Mouse (Mus musculus): ENCODE results near the gene 1700001C19Rik. TPM values are rescaled to one million over a fixed set of nuclear protein-coding genes. Genes with fewer than 3 reads are reported as not detected.

The 1700001C19Rik gene
- polyA plus RNA-seq, 1 experiment from 2014 or later = 0.31 TPM

- WGBS = 81% methylated on average over 11 of the region's 11 CpGs
- H3K36me3 ChIP-seq = peaks cover 59% of the 10 kb centered on the region
- H3K4me3 ChIP-seq = no peak overlapping the region
- H3K4me1 ChIP-seq = peaks cover 8% of the 10 kb centered on the region
- H3K9me3 ChIP-seq (replicated peaks) = no peaks in the 10 kb centered on the region
- no peak overlapping the region for H3K27ac ChIP-seq
- DNase-seq (ENCODE audit: low spot score) = no peak
- H3K27me3 ChIP-seq (ENCODE audit: low read depth, poor library complexity, severe bottlenecking) = no peaks in the 10 kb centered on the region
Measured at GRCm38 (mm10) chr17:47381917-47382316, 55.3 kb downstream of the 1700001C19Rik start.

- H3K27ac ChIP-seq = no peak overlapping the region
- H3K9me3 ChIP-seq (replicated peaks) = no peaks in the 10 kb centered on the region
- H3K27me3 ChIP-seq (ENCODE audit: low read depth, poor library complexity, severe bottlenecking) = no peaks in the 10 kb centered on the region
- H3K36me3 ChIP-seq = peaks cover 91% of the 10 kb centered on the region
- no peak for DNase-seq (ENCODE audit: low spot score)
- H3K4me3 ChIP-seq = no peak overlapping the region
- WGBS = 82% methylated on average over 15 of the region's 15 CpGs
- H3K4me1 ChIP-seq = no peaks in the 10 kb centered on the region
Measured at GRCm38 (mm10) chr17:47378133-47378532, 59.0 kb downstream of the 1700001C19Rik start.

GRCm38 (mm10) chr17:47376779-47377280, 60.3 kb downstream of the 1700001C19Rik start:
- H3K9me3 ChIP-seq (replicated peaks) = no peaks in the 10 kb centered on the region
- peaks cover 98% of the 10 kb centered on the region for H3K36me3 ChIP-seq
- H3K4me1 ChIP-seq = no peaks in the 10 kb centered on the region
- no peak overlapping the region for H3K4me3 ChIP-seq
- no peak for DNase-seq (ENCODE audit: low spot score)
- H3K27ac ChIP-seq = no peak overlapping the region
- WGBS = 94% methylated on average over 6 of the region's 6 CpGs
- no peaks in the 10 kb centered on the region for H3K27me3 ChIP-seq (ENCODE audit: low read depth, poor library complexity, severe bottlenecking)

- Histone ChIP-seq H3K27me3 (ENCODE audit: low read depth, poor library complexity, severe bottlenecking) (no peaks in the 10 kb centered on the region), H3K36me3 (peaks cover 71% of the 10 kb centered on the region), H3K4me1 (peaks cover 8% of the 10 kb centered on the region), H3K27ac (no peak overlapping the region), H3K9me3 (replicated peaks) (no peaks in the 10 kb centered on the region), H3K4me3 (no peak overlapping the region)
- WGBS = 58% methylated on average over 6 of the region's 6 CpGs
- DNase-seq (ENCODE audit: low spot score) = no peak
Measured at GRCm38 (mm10) chr17:47373991-47374390, 63.2 kb downstream of the 1700001C19Rik start.

- Histone ChIP-seq H3K4me1 (peaks cover 8% of the 10 kb centered on the region), H3K27me3 (ENCODE audit: low read depth, poor library complexity, severe bottlenecking) (peaks cover 10% of the 10 kb centered on the region; the same call in 1 of the 2 replicates), H3K9me3 (replicated peaks) (no peaks in the 10 kb centered on the region), H3K27ac (no peak overlapping the region), H3K36me3 (peaks cover 47% of the 10 kb centered on the region), H3K4me3 (no peak overlapping the region)
- peak; percentile 70 for DNase-seq (ENCODE audit: low spot score)
- WGBS = 26% methylated on average over 4 of the region's 4 CpGs
Measured at GRCm38 (mm10) chr17:47371451-47371850, 65.7 kb downstream of the 1700001C19Rik start.

GRCm38 (mm10) chr17:47369087-47369443, 68.1 kb downstream of the 1700001C19Rik start:
- peaks cover 23% of the 10 kb centered on the region for H3K36me3 ChIP-seq
- WGBS = 3% methylated on average over 20 of the region's 20 CpGs
- H3K4me3 ChIP-seq = peak overlapping the region; percentile 86
- no peak for DNase-seq (ENCODE audit: low spot score)
- no peaks in the 10 kb centered on the region for H3K9me3 ChIP-seq (replicated peaks)
- H3K27me3 ChIP-seq (ENCODE audit: low read depth, poor library complexity, severe bottlenecking) = peaks cover 13% of the 10 kb centered on the region; the same call in 1 of the 2 replicates
- H3K27ac ChIP-seq = peak overlapping the region; percentile 87
- peaks cover 8% of the 10 kb centered on the region for H3K4me1 ChIP-seq

- Histone ChIP-seq H3K4me1 (peaks cover 8% of the 10 kb centered on the region), H3K36me3 (peaks cover 18% of the 10 kb centered on the region), H3K9me3 (replicated peaks) (no peaks in the 10 kb centered on the region), H3K27ac (peak within 1 kb of the TSS; percentile 87), H3K4me3 (peak within 1 kb of the TSS; percentile 86), H3K27me3 (ENCODE audit: low read depth, poor library complexity, severe bottlenecking) (peaks cover 13% of the 10 kb centered on the region; the same call in 1 of the 2 replicates)
- DNase-seq (ENCODE audit: low spot score) = peak; percentile 92
- 4% methylated on average over 35 of the region's 35 CpGs for WGBS
Measured at GRCm38 (mm10) chr17:47368401-47369086, 68.6 kb downstream of the 1700001C19Rik start, which contains the start of gene Mrps10. TSS of gene Mrps10 (plus strand) at chr17:47368887.

Other genes starting within 250 kb of the 1700001C19Rik start
- gene Mrps10, start 68.5 kb downstream of the 1700001C19Rik start, polyA plus RNA-seq (2016; fragmentation: Nextera tagmentation; extraction: Ambion mirVana) = 89.9 and 106 TPM in 2 replicates
- gene Guca1b, start 52.0 kb downstream of the 1700001C19Rik start, polyA plus RNA-seq (2016; fragmentation: Nextera tagmentation; extraction: Ambion mirVana) = 0.58 and 0.61 TPM in 2 replicates
- gene Guca1a, start 36.8 kb downstream of the 1700001C19Rik start, polyA plus RNA-seq (2016; fragmentation: Nextera tagmentation; extraction: Ambion mirVana) = 0.29 and 0.34 TPM in 2 replicates
- gene AI661453, start 761 bp downstream of the 1700001C19Rik start, polyA plus RNA-seq (2016; fragmentation: Nextera tagmentation; extraction: Ambion mirVana) = 0.23 and 0.33 TPM in 2 replicates
- 32.1 and 36.8 TPM in 2 replicates for gene Taf8, start 64.9 kb upstream of the 1700001C19Rik start, polyA plus RNA-seq (2016; fragmentation: Nextera tagmentation; extraction: Ambion mirVana)
- gene Ccnd3, start 67.7 kb upstream of the 1700001C19Rik start, polyA plus RNA-seq (2016; fragmentation: Nextera tagmentation; extraction: Ambion mirVana) = 405 and 413 TPM in 2 replicates
- gene Bysl, start 174.1 kb upstream of the 1700001C19Rik start, polyA plus RNA-seq (2016; fragmentation: Nextera tagmentation; extraction: Ambion mirVana) = 41.3 and 48.3 TPM in 2 replicates
- gene Med20, start 174.2 kb upstream of the 1700001C19Rik start, polyA plus RNA-seq (2016; fragmentation: Nextera tagmentation; extraction: Ambion mirVana) = 51.6 and 53.4 TPM in 2 replicates
- gene Gm20517, start 174.2 kb upstream of the 1700001C19Rik start, polyA plus RNA-seq (2016; fragmentation: Nextera tagmentation; extraction: Ambion mirVana) = 0.81 and 2.1 TPM in 2 replicates
- 5.5 and 6.8 TPM in 2 replicates for gene Usp49, start 193.3 kb upstream of the 1700001C19Rik start, polyA plus RNA-seq (2016; fragmentation: Nextera tagmentation; extraction: Ambion mirVana)